Mouse (Mus musculus) small intestine, adult 2 months (tissue): ENCODE results near the gene Dnajc15.

Source experiments
- CTCF ChIP-seq: fragments of 200-500 bp; IDR thresholded peaks from 2 replicates; pipeline ENCODE4 v1.5.1; 2012; ENCODE audit warnings: low read depth, mild to moderate bottlenecking, control low read depth, inconsistent platforms, low read length, moderate library complexity, mixed read lengths; ENCODE audit not compliant: insufficient replicate concordance, insufficient read length; ENCODE audit errors: extremely low read depth
- POLR2A ChIP-seq: fragments of 200-500 bp; IDR thresholded peaks from 2 replicates; pipeline ENCODE4 v1.6.1; 2012; ENCODE audit warnings: low read depth, mild to moderate bottlenecking, control low read depth, inconsistent platforms, low read length, moderate library complexity

DNA sequence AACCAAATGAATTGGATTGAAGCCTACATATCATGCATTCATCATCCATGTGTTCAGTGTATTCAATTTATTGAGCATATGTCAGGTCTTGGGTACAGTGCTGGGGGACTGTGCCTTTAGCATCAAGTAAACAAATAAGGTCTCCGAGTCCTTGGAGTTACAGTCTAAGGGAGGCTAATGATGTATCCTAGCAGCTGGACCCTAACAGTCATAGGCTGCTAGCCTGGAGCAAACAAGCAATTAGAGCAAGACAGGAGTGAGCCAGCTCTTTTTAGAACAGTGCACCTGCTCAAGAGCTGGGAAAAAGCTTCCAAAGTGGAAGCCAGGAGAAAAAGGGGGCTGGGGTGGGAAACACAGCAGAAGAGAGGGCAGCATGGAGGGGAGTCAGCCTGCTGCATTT, 1.3 kb upstream of the Dnajc15 start:
- no peak for TF ChIP-seq CTCF
- no peak for TF ChIP-seq POLR2A
